Mouse (Mus musculus) intestine, postnatal 0 days (tissue): ENCODE measurements around the gene Hoxc11. TPM values are rescaled to one million over a fixed set of nuclear protein-coding genes. Genes with fewer than 3 reads are reported as not detected.

Experiments used
- ATAC-seq: fragments of 200-750 bp; cut with Nextera tagmentation; 2 replicates; pipeline ENCODE4 v1.8.0; 2017; ENCODE audit warnings: mild to moderate bottlenecking, moderate TSS enrichment, moderate library complexity
- H3K27ac ChIP-seq: fragments of 300-500 bp; sonication (generic); 2 replicates; pipeline ENCODE4 v1.5.1; 2014; ENCODE audit warnings: mild to moderate bottlenecking, low read depth, low read length, moderate library complexity
- H3K27me3 ChIP-seq: fragments of 300-500 bp; sonication (generic); replicated peaks from 2 replicates; pipeline ENCODE4 v1.6.1; 2014; ENCODE audit warnings: low read length, mixed read lengths; ENCODE audit not compliant: control insufficient read depth, insufficient read depth
- H3K36me3 ChIP-seq: fragments of 300-500 bp; sonication (generic); 2 replicates; pipeline ENCODE4 v1.6.1; 2014; ENCODE audit warnings: mild to moderate bottlenecking, moderate library complexity; ENCODE audit not compliant: control insufficient read depth, insufficient read depth
- H3K4me1 ChIP-seq: fragments of 300-500 bp; sonication (generic); replicated peaks from 2 replicates; pipeline ENCODE4 v1.6.1; 2014; ENCODE audit warnings: antibody characterized with exemption, low read length, mixed read lengths; ENCODE audit not compliant: control insufficient read depth, insufficient read depth
- H3K4me2 ChIP-seq: fragments of 300-500 bp; sonication (generic); replicated peaks from 2 replicates; pipeline ENCODE4 v1.6.1; 2014; ENCODE audit warnings: low read depth, mild to moderate bottlenecking, moderate library complexity
- H3K4me3 ChIP-seq: fragments of 300-500 bp; sonication (generic); 2 replicates; pipeline ENCODE4 v1.5.1; 2014; ENCODE audit warnings: low read depth, low read length
- H3K9ac ChIP-seq: fragments of 300-500 bp; sonication (generic); 2 replicates; pipeline ENCODE4 v1.6.1; 2014; ENCODE audit warnings: mild to moderate bottlenecking, low read depth, low read length
- H3K9me3 ChIP-seq: fragments of 300-500 bp; sonication (generic); 2 replicates; pipeline ENCODE4 v1.6.1; 2016; ENCODE audit warnings: mixed run types; ENCODE audit not compliant: control insufficient read depth
- CTCF ChIP-seq: sonication (generic); IDR thresholded peaks from 2 replicates; pipeline ENCODE4 v1.5.1; 2016; ENCODE audit warnings: low read depth, mild to moderate bottlenecking, control low read depth, antibody characterized with exemption, moderate library complexity
- WGBS: fragments of 180-500 bp; shearing (Covaris S2); extraction: QIAGEN DNeasy Blood & Tissue Kit; methylation state at CpG from one replicate; pipeline ENCODE4 v1.1.7; 2014; 5-methylcytosine and 5-hydroxymethylcytosine counted together
- polyA plus RNA-seq: library from polyadenylated mRNA; unstranded; fragments of >200 nt; fragmentation: Nextera tagmentation; extraction: Ambion mirVana; gene quantifications from 2 replicates; pipeline ENCODE4 v1.2.1, GENCODE M21; 2015

Hoxc11 gene
- polyA plus RNA-seq, 1 experiment from 2014 or later = not detected

- H3K9me3 ChIP-seq = no peaks in the 10 kb centered on the region
- no peak overlapping the region for H3K4me2 ChIP-seq
- no peak for ATAC-seq
- 8% methylated on average over 11 of the region's 11 CpGs for WGBS
- H3K4me3 ChIP-seq = no peak overlapping the region
- no peaks in the 10 kb centered on the region for H3K36me3 ChIP-seq
- H3K4me1 ChIP-seq = 0 out of 2 replicates have a peak, but pooled peaks cover 3% of the 10 kb centered on the region
- peaks cover 99% of the 10 kb centered on the region for H3K27me3 ChIP-seq
- no peak for TF ChIP-seq CTCF
- H3K27ac ChIP-seq = no peak overlapping the region
- H3K9ac ChIP-seq = no peak overlapping the region
Observed at GRCm38 (mm10) chr15:102980352-102980751, 26.1 kb downstream of the Hoxc11 start.

GRCm38 (mm10) chr15:102980912-102981311 is 26.7 kb downstream of the Hoxc11 start:
- H3K9ac ChIP-seq = no peak overlapping the region
- ATAC-seq = no peak
- H3K27me3 ChIP-seq = peaks cover 99% of the 10 kb centered on the region
- 3% methylated on average over 14 of the region's 14 CpGs for WGBS
- TF ChIP-seq CTCF = no peak
- H3K27ac ChIP-seq = no peak overlapping the region
- H3K36me3 ChIP-seq = no peaks in the 10 kb centered on the region
- no peaks in the 10 kb centered on the region for H3K9me3 ChIP-seq
- H3K4me1 ChIP-seq = 0 out of 2 replicates have a peak, but pooled peaks cover 3% of the 10 kb centered on the region
- H3K4me3 ChIP-seq = peak overlapping the region; percentile 25
- peak overlapping the region; percentile 52 for H3K4me2 ChIP-seq

GRCm38 (mm10) chr15:102981379-102982288 is 27.4 kb downstream of the Hoxc11 start:
- peaks cover 99% of the 10 kb centered on the region for H3K27me3 ChIP-seq
- H3K27ac ChIP-seq = no peak overlapping the region
- peak overlapping the region; percentile 31; the same call in 1 of the 2 replicates for H3K9ac ChIP-seq
- 0 out of 2 replicates have a peak, but pooled peaks cover 3% of the 10 kb centered on the region for H3K4me1 ChIP-seq
- H3K9me3 ChIP-seq = no peaks in the 10 kb centered on the region
- under 1% methylated on average over 88 of the region's 88 CpGs for WGBS
- no peak for ATAC-seq
- peak overlapping the region; percentile 52 for H3K4me2 ChIP-seq
- TF ChIP-seq CTCF = no peak
- peak overlapping the region; percentile 25 for H3K4me3 ChIP-seq
- H3K36me3 ChIP-seq = no peaks in the 10 kb centered on the region

GRCm38 (mm10) chr15:102983716-102984115 is 29.5 kb downstream of the Hoxc11 start:
- Histone ChIP-seq H3K9ac (no peak overlapping the region), H3K27me3 (peaks cover 99% of the 10 kb centered on the region), H3K4me3 (no peak overlapping the region)

GRCm38 (mm10) chr15:102984521-102984920 is 30.3 kb downstream of the Hoxc11 start:
- peaks cover 99% of the 10 kb centered on the region for H3K27me3 ChIP-seq
- H3K27ac ChIP-seq = no peak overlapping the region
- no peak overlapping the region for H3K4me2 ChIP-seq
- no peak for TF ChIP-seq CTCF
- no peaks in the 10 kb centered on the region for H3K36me3 ChIP-seq
- H3K4me1 ChIP-seq = 0 out of 2 replicates have a peak, but pooled peaks cover 3% of the 10 kb centered on the region
- 7% methylated on average over 10 of the region's 10 CpGs for WGBS
- no peak overlapping the region for H3K4me3 ChIP-seq
- H3K9ac ChIP-seq = no peak overlapping the region
- no peaks in the 10 kb centered on the region for H3K9me3 ChIP-seq
- no peak for ATAC-seq

More at GRCm38 (mm10) chr15:102983716-102984115, 29.5 kb downstream of the Hoxc11 start:
- TF ChIP-seq CTCF = no peak
- Histone ChIP-seq H3K36me3 (no peaks in the 10 kb centered on the region), H3K4me2 (no peak overlapping the region), H3K9me3 (no peaks in the 10 kb centered on the region), H3K4me1 (0 out of 2 replicates have a peak, but pooled peaks cover 3% of the 10 kb centered on the region), H3K27ac (no peak overlapping the region)
- WGBS = 6% methylated on average over 12 of the region's 12 CpGs
- no peak for ATAC-seq

GRCm38 (mm10) chr15:102984925-102985324 is 30.7 kb downstream of the Hoxc11 start:
- no peak overlapping the region for H3K9ac ChIP-seq
- no peaks in the 10 kb centered on the region for H3K9me3 ChIP-seq
- H3K4me2 ChIP-seq = no peak overlapping the region
- 0 out of 2 replicates have a peak, but pooled peaks cover 3% of the 10 kb centered on the region for H3K4me1 ChIP-seq
- ATAC-seq = no peak
- H3K27me3 ChIP-seq = peaks cover 99% of the 10 kb centered on the region
- 24% methylated on average over 3 of the region's 3 CpGs for WGBS
- TF ChIP-seq CTCF = no peak
- no peak overlapping the region for H3K4me3 ChIP-seq
- H3K36me3 ChIP-seq = no peaks in the 10 kb centered on the region
- no peak overlapping the region for H3K27ac ChIP-seq
